Mouse (Mus musculus) C2C12 (cell line): ENCODE results near the gene 6330409D20Rik.

Source experiments
- CTCF ChIP-seq: IDR thresholded peaks from one replicate; pipeline ENCODE4 v1.5.1; 2011; ENCODE audit not compliant: control insufficient read depth, insufficient read depth, insufficient read length
- USF1 ChIP-seq: IDR thresholded peaks from one replicate; pipeline ENCODE4 v1.6.1; 2011; ENCODE audit warnings: low read depth, mild to moderate bottlenecking, control low read depth, moderate library complexity

- no peak for TF ChIP-seq USF1
- TF ChIP-seq CTCF = no peak
These were observed 1.5 kb downstream of the 6330409D20Rik start for GRCm38 (mm10) chr2:32739311-32739710.
